Mouse (Mus musculus) mouse trophoblast stem cell (cell line): Measurements from ENCODE around the gene Hnrnpdl.

Experiments
- in situ Hi-C, 2 experiments: fragments of 300-500 bp; cut with MseI, MboI; formaldehyde crosslinking; loops; 2 replicates in 1 of 2; 3 replicates in 1 of 2; pipeline ENCODE4 v1.15.1; 2025

The Hnrnpdl gene

GRCm38 (mm10) chr5:100039602-100040142 lies at the start of gene Hnrnpdl, which contains the start of gene Enoph1:
Gene Hnrnpdl (minus strand): TSS chr5:100039664.
Gene Enoph1 (plus strand): TSS chr5:100039985.
- in situ Hi-C loops: no loop called here

GRCm38 (mm10) chr5:100085097-100085496 lies 45.6 kb upstream of the Hnrnpdl start:
- in situ Hi-C loops: no loop called here

DNA sequence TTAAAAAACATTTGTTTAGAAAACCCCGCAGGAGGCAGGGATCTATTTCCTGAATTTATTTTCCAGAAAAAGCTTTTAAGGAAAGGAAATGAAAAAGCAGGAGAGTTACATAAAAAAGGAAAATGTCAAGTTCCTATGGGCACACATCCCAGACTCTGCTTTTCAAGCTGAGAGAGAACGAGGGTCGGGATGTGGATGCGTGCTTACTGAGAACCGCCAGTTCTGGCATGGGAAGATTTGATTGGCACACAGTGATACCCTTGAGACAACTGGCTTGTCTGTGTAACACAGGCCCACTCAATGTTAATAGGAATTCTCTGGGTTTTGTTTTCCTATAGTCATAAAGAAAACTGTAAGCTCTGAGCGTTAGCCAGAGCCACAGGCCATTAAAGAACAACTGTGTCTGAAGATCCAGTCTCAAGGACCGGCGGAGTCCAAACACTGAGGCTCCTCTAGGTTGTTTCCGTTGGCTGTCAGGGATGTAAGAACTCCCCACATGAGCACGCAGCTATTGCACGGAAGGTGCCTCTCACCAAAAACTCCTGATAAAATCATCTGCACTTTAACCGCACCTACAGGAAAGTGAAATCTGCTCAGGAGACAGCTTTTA lies 44.6 kb upstream of the Hnrnpdl start:
- in situ Hi-C loops: no loop called here

DNA sequence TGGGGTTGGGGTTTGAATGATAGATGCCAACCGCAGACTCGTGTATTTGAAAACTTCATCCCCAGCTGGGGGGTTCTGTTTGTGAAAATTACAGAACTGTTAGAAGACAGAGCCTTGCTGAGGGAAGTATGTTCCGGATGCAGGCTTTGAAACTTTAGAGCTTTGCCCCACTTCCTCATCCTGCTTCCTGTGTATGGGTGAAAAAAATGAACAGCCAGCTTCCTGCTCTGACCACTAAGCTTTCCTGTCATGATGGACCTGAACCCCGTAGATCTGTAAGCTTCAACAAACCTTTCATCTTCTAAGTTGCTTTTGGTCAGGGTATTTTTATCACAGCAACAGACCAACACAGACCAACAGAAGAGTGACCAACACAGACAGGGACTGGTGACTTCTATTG lies 42.5 kb upstream of the Hnrnpdl start:
- in situ Hi-C loops: no loop called here

- in situ Hi-C loops: loop anchor here (10.0 kb wide), 3 partner anchors 165 to 245 kb away; no protein-coding TSS in a partner anchor
These were observed 40.4 kb upstream of the Hnrnpdl start for GRCm38 (mm10) chr5:100079931-100080275.

- in situ Hi-C loops: loop anchor here (10.0 kb wide), 3 partner anchors 166 to 246 kb away; no protein-coding TSS in a partner anchor
These were observed 39.8 kb upstream of the Hnrnpdl start for GRCm38 (mm10) chr5:100079040-100079930.

- in situ Hi-C loops: loop anchor here (10.0 kb wide), 3 partner anchors 170 to 250 kb away; no protein-coding TSS in a partner anchor
These were observed 35.1 kb upstream of the Hnrnpdl start for GRCm38 (mm10) chr5:100074571-100074970.

DNA sequence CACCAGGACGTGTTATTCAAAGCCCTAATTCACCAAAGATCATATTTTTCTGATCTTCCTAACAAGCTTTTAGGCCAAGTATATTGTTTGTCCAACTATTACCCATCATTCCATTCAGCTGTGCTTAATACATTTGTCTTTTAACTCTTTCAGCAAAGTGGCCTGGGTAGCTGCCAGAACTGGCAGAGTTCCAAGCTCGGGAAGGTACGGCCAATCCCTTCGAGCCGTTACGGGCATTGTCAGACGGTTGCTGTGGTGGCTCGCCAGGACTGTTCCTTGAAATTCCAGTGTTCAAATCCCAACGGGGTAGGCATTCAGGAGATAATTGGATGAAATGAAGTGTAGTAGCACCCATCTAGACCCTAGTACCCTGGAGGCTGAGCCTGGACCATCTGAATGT lies 33.1 kb upstream of the Hnrnpdl start:
- in situ Hi-C loops: loop anchor here (10.0 kb wide), 3 partner anchors 172 to 252 kb away; no protein-coding TSS in a partner anchor

GRCm38 (mm10) chr5:100071541-100071940 lies 32.1 kb upstream of the Hnrnpdl start:
- in situ Hi-C loops: loop anchor here (10.0 kb wide), 3 partner anchors 173 to 253 kb away; no protein-coding TSS in a partner anchor

GRCm38 (mm10) chr5:100070255-100070654 lies 30.8 kb upstream of the Hnrnpdl start:
- in situ Hi-C loops: loop anchor here (10.0 kb wide), 3 partner anchors 175 to 255 kb away; no protein-coding TSS in a partner anchor

GRCm38 (mm10) chr5:100069526-100069925 lies 30.1 kb upstream of the Hnrnpdl start:
- in situ Hi-C loops: no loop called here

- in situ Hi-C loops: no loop called here
These were observed 28.1 kb upstream of the Hnrnpdl start for GRCm38 (mm10) chr5:100067579-100067978.

- in situ Hi-C loops: no loop called here
These were observed 21.4 kb upstream of the Hnrnpdl start for GRCm38 (mm10) chr5:100060876-100061275.

DNA sequence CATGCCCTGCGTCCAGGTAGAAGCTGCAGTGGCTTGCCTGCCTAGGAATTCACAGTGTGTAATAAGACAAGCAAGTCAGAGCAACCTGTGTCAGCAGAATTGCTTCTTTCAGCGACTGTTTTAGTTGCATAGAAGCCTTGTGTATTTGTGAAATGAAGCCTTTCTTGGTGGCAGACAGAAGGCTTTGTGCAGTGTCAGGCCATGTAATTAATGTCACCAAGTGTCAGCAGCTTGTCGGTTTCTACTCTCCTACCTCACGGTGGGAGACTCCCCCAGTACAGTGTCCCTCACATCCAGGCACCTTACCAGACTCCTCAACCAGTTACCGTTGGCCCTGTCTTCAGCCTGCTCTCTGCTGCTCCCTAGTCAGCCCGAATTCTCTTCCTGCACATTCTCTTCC lies 19.9 kb upstream of the Hnrnpdl start:
- in situ Hi-C loops: no loop called here

- in situ Hi-C loops: no loop called here
These were observed 19.3 kb upstream of the Hnrnpdl start for GRCm38 (mm10) chr5:100058729-100059128.

DNA sequence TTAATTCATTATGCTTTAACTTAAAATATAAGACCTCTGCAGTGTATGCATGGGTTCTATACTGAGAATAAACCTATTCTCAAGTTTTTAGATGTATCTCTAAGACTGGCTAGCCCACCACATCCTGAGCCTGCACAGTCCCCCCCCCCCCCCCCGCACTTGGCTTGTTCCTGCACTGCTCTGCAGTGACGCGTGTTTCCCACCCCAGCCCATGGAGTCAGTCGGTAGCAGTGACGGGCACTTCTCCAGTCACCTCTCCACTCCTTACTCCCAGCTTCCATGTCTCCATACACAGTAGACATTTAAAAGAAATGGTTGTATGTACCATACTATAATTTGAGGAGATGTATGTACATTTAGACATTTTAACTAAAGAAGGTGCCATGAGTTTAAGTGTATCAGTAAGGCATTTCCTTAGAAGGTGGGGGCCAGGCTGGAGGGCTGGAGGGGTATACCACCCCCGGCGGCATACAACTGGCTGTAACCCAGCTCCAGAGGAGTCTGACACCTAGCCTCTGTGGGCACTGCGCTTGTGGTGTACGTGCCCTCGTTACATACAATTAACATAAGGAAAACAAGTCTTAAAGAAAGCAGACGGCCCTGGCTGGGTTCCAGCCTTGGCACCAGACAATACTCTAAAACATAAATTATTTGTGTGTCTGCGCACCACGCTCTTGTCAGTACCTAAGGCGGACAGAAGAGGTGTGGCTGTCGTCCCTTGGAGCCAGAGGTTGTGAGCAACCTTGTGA lies 18.2 kb upstream of the Hnrnpdl start:
- in situ Hi-C loops: no loop called here

DNA sequence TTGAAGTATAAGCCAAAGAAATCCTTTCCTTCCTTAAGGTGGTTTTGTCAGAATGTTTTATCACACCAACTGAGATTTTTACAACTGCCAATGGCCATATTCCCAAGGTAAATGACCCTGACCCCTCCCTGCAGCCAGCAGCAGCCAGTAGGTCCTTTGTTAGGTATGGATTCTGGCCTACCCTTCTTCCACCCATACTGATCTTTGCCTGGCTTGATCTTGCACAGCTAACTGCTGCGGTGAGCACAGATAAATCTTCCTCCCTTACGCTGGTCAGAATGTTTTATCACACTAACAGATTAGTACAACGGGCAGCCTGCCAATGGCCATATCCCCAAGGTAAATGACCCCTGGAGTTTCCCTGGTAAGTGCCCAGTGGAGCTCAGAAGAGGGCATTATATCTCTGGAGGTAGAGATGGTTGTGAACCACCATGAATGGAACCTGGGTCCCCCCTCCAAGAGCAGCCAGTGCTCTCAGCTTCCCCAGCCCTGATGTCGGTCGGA lies 16.5 kb upstream of the Hnrnpdl start:
- in situ Hi-C loops: no loop called here

- in situ Hi-C loops: no loop called here
These were observed 15.5 kb upstream of the Hnrnpdl start for GRCm38 (mm10) chr5:100054807-100055547.

DNA sequence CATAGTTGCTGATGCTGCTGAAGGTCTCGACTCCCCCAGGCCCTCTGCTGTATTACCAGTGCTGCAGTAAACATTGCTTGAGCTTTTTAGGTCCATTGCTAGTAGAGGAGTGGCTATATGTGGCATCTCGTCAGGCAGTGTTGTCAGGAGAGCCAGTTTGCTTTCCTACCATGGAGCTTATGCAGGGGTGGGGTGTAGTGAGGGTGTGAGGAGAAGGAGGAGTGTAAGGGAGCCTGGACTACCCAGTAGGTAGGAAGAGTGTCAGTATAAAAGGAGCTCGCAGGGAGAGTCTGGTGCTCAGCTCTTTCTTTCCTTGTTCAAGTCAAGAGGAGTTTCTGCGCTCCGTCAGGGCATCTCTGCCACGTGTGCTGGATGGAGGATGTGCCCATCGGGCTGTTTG lies 13.3 kb upstream of the Hnrnpdl start:
- in situ Hi-C loops: no loop called here

- in situ Hi-C loops: no loop called here
These were observed 10.4 kb upstream of the Hnrnpdl start for GRCm38 (mm10) chr5:100049904-100050303.

GRCm38 (mm10) chr5:100047871-100048270 lies 8.4 kb upstream of the Hnrnpdl start:
- in situ Hi-C loops: no loop called here
